Mouse (Mus musculus) adrenal gland, adult (tissue): ENCODE data around the gene Mmp19.
"Not testable (repeated sequence)": the region's sequence is repeated elsewhere in the genome, so short reads cannot be mapped to it uniquely, and the experiment has no call there.

Experiments used
- DNase-seq, 2 experiments: peaks; one replicate each; pipeline ENCODE4 v3.0.0; 2022 to 2023; ENCODE audit warnings: low spot score in 1 of 2; ENCODE audit not compliant: inconsistent age in 2 of 2

Gene Mmp19

DNA sequence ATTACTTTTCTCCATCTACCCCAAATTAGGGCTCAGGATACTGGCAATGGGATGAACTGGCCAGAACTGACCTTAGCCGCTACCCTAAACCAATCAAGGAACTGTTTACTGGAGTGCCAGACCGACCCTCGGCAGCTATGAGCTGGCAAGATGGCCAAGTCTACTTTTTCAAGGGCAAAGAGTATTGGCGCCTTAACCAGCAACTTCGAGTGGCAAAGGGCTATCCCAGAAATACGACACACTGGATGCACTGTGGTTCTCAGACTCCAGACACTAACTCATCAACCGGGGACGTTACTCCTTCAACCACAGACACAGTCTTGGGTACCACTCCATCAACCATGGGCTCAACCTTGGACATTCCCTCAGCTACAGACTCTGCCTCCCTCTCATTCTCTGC is 8.0 kb downstream of the Mmp19 start:
- peak in 1 of 2 experiments; percentile 25 for DNase-seq

DNA sequence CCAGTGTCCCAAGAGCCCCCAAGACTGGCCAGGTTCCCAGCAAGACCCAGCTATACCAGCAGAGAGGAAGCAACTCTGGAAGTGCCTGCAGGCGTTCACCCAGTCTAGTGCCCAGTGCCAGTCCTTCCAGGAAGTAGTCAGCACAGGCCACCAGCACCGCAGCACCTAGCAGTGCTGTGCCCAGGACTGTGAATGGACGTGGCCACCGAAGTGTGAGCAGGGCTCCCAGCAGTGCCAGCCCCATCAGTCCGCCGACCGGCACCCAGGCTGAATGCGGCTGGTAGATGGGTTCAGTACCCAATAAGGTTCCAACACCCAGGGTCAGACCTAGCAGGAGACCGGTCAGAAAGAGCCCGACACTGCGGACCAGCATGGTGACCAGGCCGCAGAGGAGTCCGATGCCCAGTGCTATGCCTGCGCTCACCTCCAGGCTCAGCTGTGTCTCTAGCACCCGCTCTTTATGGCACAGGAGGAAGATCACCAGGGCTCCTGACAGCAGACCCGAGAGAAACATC is 11.3 kb downstream of the Mmp19 start:
- peak in 1 of 2 experiments; percentile 33 for DNase-seq

- DNase-seq, result peak in 1 of 2 experiments; percentile 41
Observed at GRCm38 (mm10) chr10:128802956-128803355, 12.2 kb downstream of the Mmp19 start.

DNA sequence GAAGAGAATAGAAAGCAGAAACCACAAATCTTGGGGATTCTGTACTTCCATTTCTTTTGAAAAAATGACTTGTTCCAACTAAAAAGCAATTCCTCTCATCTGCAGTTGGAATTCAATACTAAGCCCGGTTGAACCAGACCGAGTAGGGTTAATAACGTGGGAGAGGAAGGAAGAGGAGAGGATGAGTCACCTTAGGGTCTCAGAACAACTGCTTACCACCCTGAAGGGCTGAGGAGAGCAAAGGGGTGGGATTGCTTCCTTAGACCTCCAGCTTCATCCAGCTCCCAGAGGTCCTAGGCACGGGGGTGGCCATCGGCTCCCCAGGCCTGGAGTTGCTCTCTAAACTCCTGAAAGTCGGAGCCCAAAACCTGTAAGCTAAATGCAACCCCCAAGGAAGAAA is 12.7 kb downstream of the Mmp19 start:
- no peak for DNase-seq

GRCm38 (mm10) chr10:128803771-128804270 is 13.1 kb downstream of the Mmp19 start, which contains the start of gene Dnajc14:
Dnajc14 (plus strand) TSS chr10:128804062.
- peak; percentile 68 to 87 for DNase-seq

- DNase-seq, result peak; percentile 74 to 93
Observed at GRCm38 (mm10) chr10:128804271-128805091, 13.8 kb downstream of the Mmp19 start, which contains the start of gene Tmem198b. Tmem198b (minus strand) TSS chr10:128804370.

GRCm38 (mm10) chr10:128805092-128806000 is 14.6 kb downstream of the Mmp19 start:
- DNase-seq, result peak; percentile 97 to 98

GRCm38 (mm10) chr10:128806086-128806485 is 15.4 kb downstream of the Mmp19 start:
- peak in 1 of 2 experiments; percentile 59 for DNase-seq

DNA sequence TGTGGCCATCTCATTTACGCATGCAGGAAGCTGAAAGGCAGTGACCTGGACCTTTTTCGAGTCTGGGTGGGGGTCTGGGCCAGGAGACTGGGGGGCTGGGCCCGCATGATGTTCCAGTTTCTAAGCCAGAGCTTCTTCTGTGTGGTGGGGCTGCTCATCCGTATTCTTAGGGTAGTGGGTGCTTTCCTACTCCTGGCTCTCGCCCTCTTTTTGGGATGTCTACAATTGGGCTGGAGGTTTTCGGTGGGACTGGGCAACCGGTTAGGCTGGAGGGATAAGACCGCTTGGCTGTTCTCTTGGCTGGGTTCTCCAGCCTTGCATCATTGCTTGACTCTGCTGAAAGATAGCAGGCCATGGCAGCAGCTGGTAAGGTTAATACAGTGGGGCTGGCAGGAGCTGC is 16.3 kb downstream of the Mmp19 start:
- DNase-seq, result peak in 1 of 2 experiments; percentile 41

DNA sequence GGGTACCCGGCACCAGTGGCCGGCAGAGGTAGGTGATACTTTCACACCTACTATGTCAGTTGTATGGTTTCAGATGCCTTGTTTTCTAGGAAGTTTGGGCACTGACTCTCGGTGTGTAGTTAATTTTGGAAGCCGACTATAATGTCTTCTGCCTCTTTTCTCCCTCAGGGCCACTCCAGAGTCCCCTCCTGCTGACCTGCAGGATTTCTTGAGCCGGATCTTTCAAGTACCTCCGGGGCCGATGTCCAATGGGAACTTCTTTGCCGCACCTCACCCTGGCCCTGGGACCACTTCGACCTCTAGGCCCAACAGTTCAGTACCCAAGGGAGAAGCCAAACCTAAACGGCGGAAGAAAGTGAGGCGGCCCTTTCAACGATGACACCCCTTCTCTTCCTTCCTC is 26.3 kb downstream of the Mmp19 start, which contains the start of gene Sarnp:
TSS of gene Sarnp (plus strand) at position 301 of the 400 bp plus-strand sequence.
- DNase-seq, result no peak

DNA sequence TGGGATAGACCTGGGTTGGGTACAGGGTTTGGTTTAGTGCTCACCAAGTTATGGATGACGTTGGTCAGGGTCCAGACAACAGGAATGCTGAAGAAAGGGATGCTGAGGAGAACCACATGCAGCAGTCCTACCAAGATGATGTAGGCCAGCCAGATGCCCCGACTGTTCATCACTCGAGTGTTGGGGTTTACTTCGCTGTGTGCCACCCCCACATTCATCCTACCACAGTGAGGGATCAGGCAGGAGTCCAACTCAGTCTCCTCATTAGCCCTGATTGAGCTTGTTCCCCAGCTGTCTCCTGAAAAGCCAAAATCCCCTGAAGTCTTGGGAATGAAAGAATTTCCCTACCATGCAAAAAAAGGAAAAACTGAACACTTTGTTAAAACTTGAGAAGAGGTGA is 29.5 kb downstream of the Mmp19 start:
- no peak for DNase-seq

- DNase-seq, result peak; percentile 99 to 100
Observed at GRCm38 (mm10) chr10:128821358-128822056, 30.8 kb downstream of the Mmp19 start, which contains the start of gene Ormdl2. Ormdl2 (minus strand) TSS chr10:128821645.

GRCm38 (mm10) chr10:128822135-128822534 is 31.4 kb downstream of the Mmp19 start:
- no peak for DNase-seq

DNA sequence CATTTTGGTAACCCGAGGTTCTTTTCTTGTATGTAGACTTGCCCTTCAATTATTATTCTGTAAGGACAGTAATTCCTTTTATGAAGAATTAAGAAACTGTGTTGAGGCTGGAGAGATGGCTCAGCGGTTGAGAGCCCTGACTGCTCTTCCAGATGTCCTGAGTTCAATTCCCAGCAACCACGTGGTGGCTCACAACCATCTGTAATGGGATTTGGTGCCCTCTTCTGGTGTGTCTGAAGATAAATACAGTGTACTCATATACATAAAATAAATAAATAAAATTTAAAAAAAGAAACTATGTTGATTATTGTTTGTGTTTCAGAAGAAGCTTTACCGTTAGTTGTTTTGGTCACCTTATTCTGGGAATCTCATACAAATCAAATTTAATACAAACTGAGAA is 32.4 kb downstream of the Mmp19 start:
- not testable (repeated sequence) for DNase-seq

GRCm38 (mm10) chr10:128823821-128824220 is 33.1 kb downstream of the Mmp19 start:
- no peak for DNase-seq

- no peak for DNase-seq
Observed at GRCm38 (mm10) chr10:128837400-128837799, 46.7 kb downstream of the Mmp19 start.

GRCm38 (mm10) chr10:128839434-128839833 is 48.7 kb downstream of the Mmp19 start:
- DNase-seq, result no peak

GRCm38 (mm10) chr10:128840612-128841011 is 49.9 kb downstream of the Mmp19 start:
- DNase-seq, result no peak

GRCm38 (mm10) chr10:128843260-128843659 is 52.5 kb downstream of the Mmp19 start:
- no peak for DNase-seq

DNA sequence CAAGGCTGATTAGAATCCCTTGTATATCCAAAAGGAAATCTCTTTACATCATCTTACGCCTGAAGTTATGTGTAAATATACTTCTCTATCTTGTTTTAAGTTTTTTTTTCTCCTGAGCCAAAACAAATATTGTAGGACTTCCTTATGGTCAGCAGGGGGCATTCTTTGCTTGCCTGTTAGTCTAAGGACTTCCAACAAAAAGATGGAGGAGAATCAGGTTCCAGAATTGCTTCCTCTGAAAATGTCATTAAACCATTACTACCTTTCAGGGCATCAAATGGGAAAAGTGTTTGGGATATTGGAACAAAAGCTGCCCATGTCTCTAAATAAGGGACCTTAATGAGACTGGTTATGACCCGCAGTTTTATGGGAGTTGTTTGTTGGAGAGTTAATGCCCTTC is 54.8 kb downstream of the Mmp19 start:
- DNase-seq, result peak in 1 of 2 experiments; percentile 53
